34 mouse cellular contexts compared by ENCODE assay signal in genomic region chr15:72220786-72221185, GRCm38 (mm10).
"Had no signal": no experiment of that assay in that cellular context is flagged by ENCODE, and none has a peak within 500 bp of the region (broad histone marks: within the 10 kb centered on the region; RNA-seq: fewer than 3 reads in every experiment).

No protein-coding gene starts in this region.

- H3K9ac ChIP-seq: heart, embryonic 12.5 days; heart, embryonic 13.5 days; heart, embryonic 15.5 days; hindbrain, embryonic 12.5 days; hindbrain, embryonic 13.5 days; hindbrain, embryonic 14.5 days; hindbrain, embryonic 15.5 days; intestine, embryonic 15.5 days; kidney, embryonic 15.5 days had no signal

- H3K27me3 ChIP-seq: heart, embryonic 12.5 days; heart, embryonic 13.5 days; heart, embryonic 15.5 days; hindbrain, embryonic 12.5 days; hindbrain, embryonic 13.5 days; hindbrain, embryonic 15.5 days; intestine, embryonic 15.5 days; kidney, embryonic 15.5 days had no signal

- ATAC-seq: inflammation-experienced regulatory T-cells, adult 6 months; intestine, embryonic 15.5 days; intestine, embryonic 16.5 days; intestine, postnatal 0 days had no signal

- H3K9me3 ChIP-seq: heart, embryonic 10.5 days; heart, embryonic 13.5 days; heart, embryonic 15.5 days; hindbrain, embryonic 10.5 days; hindbrain, embryonic 12.5 days; hindbrain, embryonic 13.5 days; hindbrain, embryonic 15.5 days; intestine, embryonic 15.5 days; kidney, embryonic 15.5 days had no signal

- H3K4me3 ChIP-seq: heart, embryonic 10.5 days; heart, embryonic 12.5 days; heart, embryonic 13.5 days; heart, embryonic 15.5 days; hindbrain, embryonic 10.5 days; hindbrain, embryonic 12.5 days; hindbrain, embryonic 13.5 days; hindbrain, embryonic 15.5 days; intestine, embryonic 15.5 days; kidney, embryonic 15.5 days; layer of hippocampus, adult 2 months; left cerebral cortex, adult 2 months had no signal

- H3K36me3 ChIP-seq: heart, embryonic 10.5 days; heart, embryonic 12.5 days; heart, embryonic 13.5 days; heart, embryonic 15.5 days; hindbrain, embryonic 10.5 days; hindbrain, embryonic 12.5 days; hindbrain, embryonic 13.5 days; hindbrain, embryonic 15.5 days; intestine, embryonic 15.5 days; kidney, embryonic 15.5 days had no signal

- H3K27ac ChIP-seq: heart, embryonic 10.5 days; heart, embryonic 13.5 days; heart, embryonic 15.5 days; hindbrain, embryonic 10.5 days; hindbrain, embryonic 12.5 days; hindbrain, embryonic 13.5 days; hindbrain, embryonic 14.5 days; hindbrain, embryonic 15.5 days; intestine, embryonic 15.5 days; kidney, embryonic 15.5 days; kidney, postnatal 0 days; layer of hippocampus, adult 2 months; left cerebral cortex, adult 2 months had no signal

- DNase-seq: heart, postnatal 10 days; heart, postnatal 14 days; heart, postnatal 36 days; heart, postnatal 4 days; kidney, adult 11 months; kidney, adult 18-20 months; kidney, adult 2 months; kidney, adult 8-10 months; kidney, adult 9 months; kidney, postnatal 10 days; kidney, postnatal 14 days; kidney, postnatal 25 days; kidney, postnatal 36 days; kidney, postnatal 4 days; layer of hippocampus, adult 9-11 months; layer of hippocampus, postnatal 36 days had no signal

- H3K4me2 ChIP-seq: heart, embryonic 11.5 days; heart, embryonic 12.5 days; heart, embryonic 13.5 days; heart, embryonic 15.5 days; hindbrain, embryonic 12.5 days; hindbrain, embryonic 13.5 days; hindbrain, embryonic 14.5 days; hindbrain, embryonic 15.5 days; intestine, embryonic 15.5 days; kidney, embryonic 15.5 days had no signal

- H3K4me1 ChIP-seq: heart, embryonic 10.5 days; heart, embryonic 12.5 days; heart, embryonic 13.5 days; heart, embryonic 15.5 days; hindbrain, embryonic 10.5 days; hindbrain, embryonic 12.5 days; hindbrain, embryonic 13.5 days; hindbrain, embryonic 15.5 days; intestine, embryonic 15.5 days; kidney, embryonic 15.5 days had no signal
